Mouse (Mus musculus): ENCODE measurements around the gene Olfr1396. TPM values are rescaled to one million over a fixed set of nuclear protein-coding genes. Genes with fewer than 3 reads are reported as not detected.
"Not testable (repeated sequence)": the region's sequence is repeated elsewhere in the genome, so short reads cannot be mapped to it uniquely, and the experiment has no call there.

Gene Olfr1396
- polyA plus RNA-seq, 1 experiment from 2014 or later: not detected

GRCm38 (mm10) chr11:49076001-49076757 is 38.5 kb downstream of the Olfr1396 start, which contains the start of gene Ifi47:
Gene Ifi47 (plus strand): TSS chr11:49076587.
- 80% methylated on average over 6 of the region's 6 CpGs for WGBS
- H3K4me3 ChIP-seq (replicated peaks); H3K36me3 ChIP-seq; H3K9me3 ChIP-seq; H3K4me1 ChIP-seq (replicated peaks); H3K27me3 ChIP-seq; H3K4me2 ChIP-seq (replicated peaks); ATAC-seq; H3K27ac ChIP-seq; H3K9ac ChIP-seq (replicated peaks): not testable (repeated sequence)

- Histone ChIP-seq H3K9me3 (no peaks in the 10 kb centered on the region), H3K36me3 (no peaks in the 10 kb centered on the region), H3K4me3 (replicated peaks) (no peak overlapping the region), H3K27ac (no peak overlapping the region), H3K4me1 (replicated peaks) (no peaks in the 10 kb centered on the region), H3K27me3 (no peaks in the 10 kb centered on the region), H3K4me2 (replicated peaks) (no peak overlapping the region), H3K9ac (replicated peaks) (no peak overlapping the region)
- no peak for ATAC-seq
- WGBS: 87% methylated on average over 1 of the region's 1 CpGs
Measured at GRCm38 (mm10) chr11:49068358-49068757, 46.3 kb downstream of the Olfr1396 start.

- H3K27ac ChIP-seq; ATAC-seq; H3K4me3 ChIP-seq (replicated peaks); H3K9me3 ChIP-seq; H3K9ac ChIP-seq (replicated peaks); H3K4me1 ChIP-seq (replicated peaks); H3K4me2 ChIP-seq (replicated peaks); H3K36me3 ChIP-seq; H3K27me3 ChIP-seq: not testable (repeated sequence)
- 84% methylated on average over 5 of the region's 5 CpGs for WGBS
Measured at GRCm38 (mm10) chr11:49063713-49064469, 50.8 kb downstream of the Olfr1396 start, which contains the start of gene Tgtp2. Gene Tgtp2 (minus strand): TSS chr11:49064206.

GRCm38 (mm10) chr11:49061865-49062264 is 52.8 kb downstream of the Olfr1396 start:
- H3K9ac ChIP-seq (replicated peaks); H3K4me1 ChIP-seq (replicated peaks); H3K27me3 ChIP-seq; H3K27ac ChIP-seq; ATAC-seq; H3K4me2 ChIP-seq (replicated peaks); H3K36me3 ChIP-seq; H3K4me3 ChIP-seq (replicated peaks); H3K9me3 ChIP-seq: not testable (repeated sequence)
- WGBS: 90% methylated on average over 2 of the region's 2 CpGs

GRCm38 (mm10) chr11:49060061-49060460 is 54.6 kb downstream of the Olfr1396 start:
- H3K9me3 ChIP-seq; H3K4me3 ChIP-seq (replicated peaks); H3K36me3 ChIP-seq; H3K4me1 ChIP-seq (replicated peaks); H3K27ac ChIP-seq; H3K4me2 ChIP-seq (replicated peaks); H3K9ac ChIP-seq (replicated peaks); ATAC-seq; H3K27me3 ChIP-seq: not testable (repeated sequence)
- WGBS: 82% methylated on average over 2 of the region's 3 CpGs

Other genes with a start within 250 kb of the Olfr1396 start
- 1.8 and 1.9 TPM in 2 replicates for gene Irgm1, start 243.2 kb downstream of the Olfr1396 start, polyA plus RNA-seq (2015; fragmentation: Nextera tagmentation; extraction: Ambion mirVana)
- 0.17 and 0.21 TPM in 2 replicates for gene Gm5431, start 212.7 kb downstream of the Olfr1396 start, polyA plus RNA-seq (2015; fragmentation: Nextera tagmentation; extraction: Ambion mirVana)
- 2.4 and 2.7 TPM in 2 replicates for gene Psme2b, start 168.7 kb downstream of the Olfr1396 start, polyA plus RNA-seq (2015; fragmentation: Nextera tagmentation; extraction: Ambion mirVana)
- not detected in 2 replicates for gene Olfr56, start 136.0 kb downstream of the Olfr1396 start, polyA plus RNA-seq (2015; fragmentation: Nextera tagmentation; extraction: Ambion mirVana)
- 0.24 and 0.31 TPM in 2 replicates for gene 9930111J21Rik1, start 135.5 kb downstream of the Olfr1396 start, polyA plus RNA-seq (2015; fragmentation: Nextera tagmentation; extraction: Ambion mirVana)
- not detected in 2 replicates for gene Gm12185, start 122.6 kb downstream of the Olfr1396 start, polyA plus RNA-seq (2015; fragmentation: Nextera tagmentation; extraction: Ambion mirVana)
- not detected in 2 replicates for gene Tgtp1, start 120.7 kb downstream of the Olfr1396 start, polyA plus RNA-seq (2015; fragmentation: Nextera tagmentation; extraction: Ambion mirVana)
- gene 9930111J21Rik2, start 63.6 kb downstream of the Olfr1396 start, polyA plus RNA-seq (2015; fragmentation: Nextera tagmentation; extraction: Ambion mirVana): 0.15 and 0.30 TPM in 2 replicates
- gene Tgtp2, start 50.7 kb downstream of the Olfr1396 start, polyA plus RNA-seq (2015; fragmentation: Nextera tagmentation; extraction: Ambion mirVana): not detected in 2 replicates
- 0.39 and 0.64 TPM in 2 replicates for gene Ifi47, start 38.3 kb downstream of the Olfr1396 start, polyA plus RNA-seq (2015; fragmentation: Nextera tagmentation; extraction: Ambion mirVana)
- not detected in 2 replicates for gene Olfr1395, start 27.4 kb upstream of the Olfr1396 start, polyA plus RNA-seq (2015; fragmentation: Nextera tagmentation; extraction: Ambion mirVana)
- not detected in 2 replicates for gene Olfr1394, start 39.5 kb upstream of the Olfr1396 start, polyA plus RNA-seq (2015; fragmentation: Nextera tagmentation; extraction: Ambion mirVana)
- 0.17 TPM in 1 of 2 replicates, not detected in the other for gene Btnl9, start 72.3 kb upstream of the Olfr1396 start, polyA plus RNA-seq (2015; fragmentation: Nextera tagmentation; extraction: Ambion mirVana)
- 56.6 and 58.5 TPM in 2 replicates for gene Zfp62, start 88.4 kb upstream of the Olfr1396 start, polyA plus RNA-seq (2015; fragmentation: Nextera tagmentation; extraction: Ambion mirVana)
- 29.3 and 32.1 TPM in 2 replicates for gene Mgat1, start 129.3 kb upstream of the Olfr1396 start, polyA plus RNA-seq (2015; fragmentation: Nextera tagmentation; extraction: Ambion mirVana)
- gene Olfr1393, start 163.4 kb upstream of the Olfr1396 start, polyA plus RNA-seq (2015; fragmentation: Nextera tagmentation; extraction: Ambion mirVana): 0.15 TPM in 1 of 2 replicates, not detected in the other
- gene Olfr1392, start 170.4 kb upstream of the Olfr1396 start, polyA plus RNA-seq (2015; fragmentation: Nextera tagmentation; extraction: Ambion mirVana): not detected in 2 replicates
- not detected in 2 replicates for gene Olfr10, start 189.9 kb upstream of the Olfr1396 start, polyA plus RNA-seq (2015; fragmentation: Nextera tagmentation; extraction: Ambion mirVana)
- gene Olfr1391, start 207.9 kb upstream of the Olfr1396 start, polyA plus RNA-seq (2015; fragmentation: Nextera tagmentation; extraction: Ambion mirVana): not detected in 2 replicates
- not detected in 2 replicates for gene Olfr1390, start 220.3 kb upstream of the Olfr1396 start, polyA plus RNA-seq (2015; fragmentation: Nextera tagmentation; extraction: Ambion mirVana)

Measured in midbrain, embryonic 13.5 days (tissue).